9 mouse cellular contexts compared by ENCODE assay signal in genomic region chr7:67373975-67374374, GRCm38 (mm10). TPM values are rescaled to one million over a fixed set of nuclear protein-coding genes. Genes with fewer than 3 reads are reported as not detected.
DNase-seq lines count a peak whose midpoint lies in the region; ATAC-seq and TF ChIP-seq lines count a peak whose summit lies in the region.
"Had no signal": no experiment of that assay in that cellular context is flagged by ENCODE, and none has a peak within 500 bp of the region (broad histone marks: within the 10 kb centered on the region; RNA-seq: fewer than 3 reads in every experiment).

No protein-coding gene starts in this region.

- H3K9ac ChIP-seq in lung, embryonic 14.5 days: no peak overlapping the region
- H3K9ac ChIP-seq in heart, embryonic 13.5 days: peak overlapping the region; percentile 100
- H3K9ac ChIP-seq in liver, embryonic 16.5 days (ENCODE audit: low read depth, low read length): no peak overlapping the region

- TF ChIP-seq CTCF in lung, embryonic 14.5 days (IDR thresholded peaks at IDR 0.05; ENCODE audit: low read depth): no peak
- no peak for TF ChIP-seq CTCF in lung, adult 2 months (IDR thresholded peaks at IDR 0.05; ENCODE audit: insufficient read depth, low read length)

- no peaks in the 10 kb centered on the region for H3K27me3 ChIP-seq in lung, embryonic 14.5 days (ENCODE audit: insufficient read depth, low read length)
- no peaks in the 10 kb centered on the region for H3K27me3 ChIP-seq in heart, embryonic 13.5 days (replicated peaks)
- H3K27me3 ChIP-seq in liver, embryonic 16.5 days (ENCODE audit: control insufficient read depth, insufficient read depth, low read depth, low read length): no peaks in the 10 kb centered on the region

- no peaks in the 10 kb centered on the region for H3K9me3 ChIP-seq in lung, embryonic 14.5 days (ENCODE audit: low read depth, low read length)
- H3K9me3 ChIP-seq in heart, embryonic 13.5 days: no peaks in the 10 kb centered on the region
- H3K9me3 ChIP-seq in liver, embryonic 16.5 days (replicated peaks; ENCODE audit: control insufficient read depth, low read length): no peaks in the 10 kb centered on the region
- H3K9me3 ChIP-seq: G1E had no signal

- H3K27ac ChIP-seq in lung, embryonic 14.5 days (ENCODE audit: low read depth): peak overlapping the region; percentile 100; the same call in 1 of the 2 replicates
- H3K27ac ChIP-seq in heart, embryonic 13.5 days (replicated peaks): peak overlapping the region; percentile 100
- peak overlapping the region; percentile 92 for H3K27ac ChIP-seq in liver, embryonic 16.5 days (ENCODE audit: low read length)

- no peak overlapping the region for H3K4me3 ChIP-seq in lung, embryonic 14.5 days (ENCODE audit: low read depth, low read length)
- no peak overlapping the region for H3K4me3 ChIP-seq in lung, adult 2 months (replicated peaks; ENCODE audit: extremely low read depth, low read depth, low read length)
- peak overlapping the region; percentile 98; the same call in 1 of the 2 replicates for H3K4me3 ChIP-seq in heart, embryonic 13.5 days
- peak overlapping the region; percentile 92; the same call in 1 of the 2 replicates for H3K4me3 ChIP-seq in liver, embryonic 16.5 days (ENCODE audit: low read depth, low read length)

- no peak for ATAC-seq in lung, embryonic 14.5 days (ENCODE audit: insufficient read depth)
- no peak for ATAC-seq in heart, embryonic 13.5 days (ENCODE audit: extremely low read depth, insufficient number of reproducible peaks, low FRiP score, low TSS enrichment)
- ATAC-seq in liver, embryonic 16.5 days (ENCODE audit: low read depth): no peak

- peak; percentile 53 for DNase-seq in lung, embryonic 14.5 days
- DNase-seq in lung, adult 2 months: no peak
- DNase-seq in embryo, embryonic 10.5 days (ENCODE audit: low spot score): peak; percentile 44
- DNase-seq in kidney, adult 9 months: peak; percentile 41
- peak; percentile 18 for DNase-seq in ovary, postnatal 14 days (ENCODE audit: low spot score)
- DNase-seq in urinary bladder, adult 2 months (ENCODE audit: low spot score): no peak

- 50% methylated on average over 5 of the region's 5 CpGs for WGBS in lung, embryonic 14.5 days
- WGBS in lung, adult 2 months: 43% methylated on average over 5 of the region's 5 CpGs
- WGBS in heart, embryonic 13.5 days: 21% methylated on average over 5 of the region's 5 CpGs
- 13% methylated on average over 5 of the region's 5 CpGs for WGBS in liver, embryonic 16.5 days (ENCODE audit: insufficient replicate concordance)

- peak overlapping the region; percentile 95 for H3K4me2 ChIP-seq in lung, embryonic 14.5 days
- H3K4me2 ChIP-seq in heart, embryonic 13.5 days: peak overlapping the region; percentile 78
- H3K4me2 ChIP-seq in liver, embryonic 16.5 days (ENCODE audit: low read depth, low read length): peak overlapping the region; percentile 83

- H3K36me3 ChIP-seq in lung, embryonic 14.5 days (ENCODE audit: insufficient read depth): no peaks in the 10 kb centered on the region
- H3K36me3 ChIP-seq in heart, embryonic 13.5 days: no peaks in the 10 kb centered on the region
- no peaks in the 10 kb centered on the region for H3K36me3 ChIP-seq in liver, embryonic 16.5 days (ENCODE audit: control insufficient read depth, insufficient read depth)
- H3K36me3 ChIP-seq: G1E had no signal

- TF ChIP-seq POLR2A in lung, adult 2 months (IDR thresholded peaks at IDR 0.05; ENCODE audit: borderline replicate concordance, extremely low read depth, low read depth, low read length): no peak

- peaks cover 16% of the 10 kb centered on the region; the same call in 1 of the 2 replicates for H3K4me1 ChIP-seq in lung, embryonic 14.5 days (ENCODE audit: insufficient read depth)
- H3K4me1 ChIP-seq in lung, adult 2 months (ENCODE audit: control insufficient read depth, insufficient read depth, low read length): peaks cover 12% of the 10 kb centered on the region
- peaks cover 34% of the 10 kb centered on the region for H3K4me1 ChIP-seq in heart, embryonic 13.5 days
- H3K4me1 ChIP-seq in liver, embryonic 16.5 days (ENCODE audit: control insufficient read depth, low read depth, low read length): peaks cover 20% of the 10 kb centered on the region

RNA-seq across cellular contexts. Expression of gene Mef2a, which starts 1.3 kb away (rescaled TPM):
- polyA plus RNA-seq in lung, embryonic 14.5 days (2014; fragmentation: Nextera tagmentation; extraction: Ambion mirVana): 51.6 and 55.5 TPM in 2 replicates
- 52.6 and 52.8 TPM in 2 replicates for polyA plus RNA-seq in lung, adult 2 months (2012; rRNA removed)
- polyA plus RNA-seq in heart, embryonic 13.5 days (2015; fragmentation: Nextera tagmentation; extraction: Ambion mirVana): 73.7 and 82.1 TPM in 2 replicates
- polyA plus RNA-seq in liver, embryonic 16.5 days (2015; fragmentation: Nextera tagmentation; extraction: Ambion mirVana): 11.4 and 12.0 TPM in 2 replicates
- polyA plus RNA-seq in urinary bladder, adult 2 months (2012; rRNA removed): 43.4 and 49.6 TPM in 2 replicates

Comparison
In these comparisons a context has a peak if more than half of its experiments do, and no peak if none do; other contexts are left out.
1. DNase-seq: peak in lung, embryonic 14.5 days (single experiment), embryo, embryonic 10.5 days (single experiment), kidney, adult 9 months (single experiment) and ovary, postnatal 14 days (single experiment); none in lung, adult 2 months (single experiment) and urinary bladder, adult 2 months (single experiment).
2. H3K4me3 ChIP-seq: peak in heart, embryonic 13.5 days (single experiment) and liver, embryonic 16.5 days (single experiment); none in lung, embryonic 14.5 days (single experiment) and lung, adult 2 months (single experiment).
3. Peak in every context shown above with its lines, with median percentiles within 50 percentile points of each other: H3K27ac ChIP-seq and H3K4me2 ChIP-seq.